Mouse (Mus musculus): Measurements from ENCODE around the gene Rilpl1. TPM values are rescaled to one million over a fixed set of nuclear protein-coding genes. Genes with fewer than 3 reads are reported as not detected.

The Rilpl1 gene
- 2.0 and 4.2 TPM in 2 replicates for polyA plus RNA-seq (2012)

DNA sequence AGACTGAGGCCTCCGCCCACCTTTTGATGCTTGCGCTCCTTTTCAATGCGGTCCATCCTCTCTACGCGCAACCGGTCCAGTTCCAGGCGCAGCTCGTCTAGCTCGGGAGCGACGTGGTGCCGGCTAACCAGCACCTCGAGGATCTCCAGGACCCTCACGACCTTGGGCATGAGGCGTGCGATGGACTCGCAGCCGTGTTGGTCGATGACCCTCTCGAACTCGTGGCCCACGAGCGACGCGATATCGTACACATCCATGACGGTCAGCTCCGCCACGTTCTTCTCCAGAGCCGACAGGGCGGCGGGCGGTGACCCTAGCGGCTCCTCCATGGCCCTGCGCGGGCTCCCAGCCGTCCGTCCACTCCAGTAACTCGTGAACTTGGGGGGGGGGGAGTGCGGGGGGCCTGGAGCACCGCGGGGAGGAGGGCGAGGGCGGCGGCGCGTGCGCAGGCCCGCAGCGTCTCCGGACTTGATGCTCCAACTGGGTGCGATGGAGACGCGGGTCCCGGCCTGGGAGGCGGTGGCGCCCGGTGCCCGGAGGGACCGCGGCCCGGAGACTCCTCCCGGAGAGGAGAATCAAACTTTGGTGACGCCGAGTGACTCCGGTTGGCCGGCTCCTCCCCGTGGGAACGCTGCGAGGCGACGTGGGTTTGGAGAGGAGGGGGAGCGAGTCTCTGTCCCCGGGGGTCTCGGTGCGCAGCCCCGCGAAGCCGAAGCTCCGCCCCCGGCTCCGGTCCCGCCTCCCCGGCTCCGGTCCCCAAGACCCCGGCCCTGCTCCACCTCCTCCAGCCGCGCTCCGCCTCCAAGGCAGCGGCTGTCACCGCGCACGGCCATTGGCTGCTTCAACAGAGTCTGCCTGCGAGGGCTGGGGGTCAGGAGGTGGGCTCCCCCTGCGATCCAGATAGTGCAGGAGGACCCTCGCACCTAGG is at the start of gene Rilpl1:
Gene Rilpl1 (minus strand): TSS at position 737 of the 928 bp plus-strand sequence.
- no peak for TF ChIP-seq GATA1 (IDR thresholded peaks at IDR 0.05; ENCODE audit: low read length)

DNA sequence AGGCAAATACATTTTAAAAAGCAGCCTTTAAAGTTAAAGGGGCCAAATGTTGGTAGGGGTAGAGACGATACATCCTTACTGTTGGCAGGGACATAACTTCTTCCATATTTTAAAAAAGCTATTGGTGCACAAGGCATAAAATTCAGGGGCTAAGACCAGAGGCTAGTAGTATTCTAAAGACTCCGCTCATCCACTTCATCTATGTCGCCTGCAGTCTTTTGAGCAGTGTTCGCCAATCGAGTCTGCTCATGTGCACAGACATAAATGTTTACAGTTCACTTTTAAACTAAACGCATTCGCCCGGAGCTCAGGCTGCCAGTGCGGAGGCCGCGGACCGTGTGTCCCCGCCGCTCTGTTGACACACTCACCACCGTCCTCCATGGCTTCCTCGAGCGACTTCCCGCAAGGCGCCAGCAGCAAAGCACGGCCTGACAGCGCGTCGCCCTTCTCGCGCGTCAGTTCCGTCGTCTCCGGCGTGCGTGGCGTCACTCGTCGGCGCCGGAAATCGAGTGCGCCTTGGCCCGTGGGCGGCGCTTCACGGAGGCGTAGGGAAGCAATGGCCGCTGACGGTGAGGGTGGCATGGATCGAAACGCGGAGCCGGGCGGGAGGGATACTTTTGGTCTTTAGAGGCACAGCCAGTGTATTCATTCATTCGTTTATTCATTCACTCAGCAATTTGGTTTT is 47.6 kb upstream of the Rilpl1 start, which contains the start of the genes Eif2b1 and Gtf2h3:
Gene Eif2b1 (minus strand): TSS at position 499 of the 685 bp plus-strand sequence.
Gene Gtf2h3 (plus strand): TSS at position 508 of the 685 bp plus-strand sequence.
- no peak for TF ChIP-seq GATA1 (IDR thresholded peaks at IDR 0.05; ENCODE audit: low read length)

DNA sequence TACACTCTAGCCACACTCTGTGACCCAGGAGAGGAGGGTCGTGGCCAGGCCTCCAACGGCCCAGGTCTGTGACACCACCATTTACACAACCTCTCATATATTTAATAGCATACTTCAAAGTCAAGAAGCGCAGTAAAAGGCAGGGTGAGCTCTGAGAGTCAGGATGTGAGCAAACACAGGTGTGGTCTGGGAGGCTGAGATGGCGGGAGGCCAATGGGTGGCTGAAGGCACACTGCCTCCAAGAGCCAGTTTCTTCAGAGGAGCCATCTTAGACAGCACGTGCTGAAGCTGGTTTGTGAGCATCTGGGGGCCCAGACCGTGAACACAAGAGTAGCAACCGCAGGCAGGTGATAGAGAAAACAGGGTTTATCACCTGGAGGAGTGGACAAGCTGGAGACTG is 44.3 kb upstream of the Rilpl1 start:
- TF ChIP-seq GATA1 (IDR thresholded peaks at IDR 0.05; ENCODE audit: low read length): no peak

DNA sequence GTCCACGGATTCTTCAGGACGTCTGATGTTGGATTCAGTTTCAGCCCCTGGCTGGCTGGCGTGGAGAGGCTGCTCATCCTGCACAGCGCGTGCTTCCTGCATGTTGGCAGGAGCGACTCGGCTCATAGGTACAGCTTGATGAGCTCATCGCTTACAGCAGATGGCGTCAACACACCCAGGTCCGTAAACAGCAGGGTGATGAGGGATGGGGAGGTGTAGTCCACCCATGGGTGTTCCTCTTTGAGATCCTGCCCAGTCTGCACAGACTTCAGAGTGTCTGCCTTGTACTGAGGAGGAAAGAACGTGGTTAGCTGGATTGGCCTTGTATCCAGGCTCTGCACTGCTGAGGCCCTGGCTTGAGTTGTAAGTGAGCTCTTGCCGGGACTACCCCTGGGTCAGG is 39.9 kb upstream of the Rilpl1 start:
- TF ChIP-seq GATA1 (IDR thresholded peaks at IDR 0.05; ENCODE audit: low read length): no peak

DNA sequence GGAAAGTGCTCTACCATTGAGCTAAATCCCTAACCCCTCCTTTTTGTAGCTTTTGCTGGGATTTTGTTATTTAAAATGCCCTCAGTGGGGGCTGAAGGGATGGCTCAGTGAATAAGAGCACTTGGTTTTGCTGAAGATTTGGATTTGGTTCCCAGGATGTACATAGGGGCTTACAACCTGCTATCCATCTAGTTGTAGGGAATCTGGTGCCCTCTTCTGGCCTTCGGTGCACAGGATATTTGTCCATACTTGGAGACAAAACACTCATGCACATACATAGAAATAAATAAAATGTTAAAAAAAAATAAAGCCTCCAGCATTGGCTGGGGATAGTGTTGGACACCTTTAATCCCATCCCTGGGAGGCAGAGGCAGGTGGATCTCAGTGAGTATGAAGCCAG is 24.0 kb upstream of the Rilpl1 start:
- no peak for TF ChIP-seq GATA1 (IDR thresholded peaks at IDR 0.05; ENCODE audit: low read length)

DNA sequence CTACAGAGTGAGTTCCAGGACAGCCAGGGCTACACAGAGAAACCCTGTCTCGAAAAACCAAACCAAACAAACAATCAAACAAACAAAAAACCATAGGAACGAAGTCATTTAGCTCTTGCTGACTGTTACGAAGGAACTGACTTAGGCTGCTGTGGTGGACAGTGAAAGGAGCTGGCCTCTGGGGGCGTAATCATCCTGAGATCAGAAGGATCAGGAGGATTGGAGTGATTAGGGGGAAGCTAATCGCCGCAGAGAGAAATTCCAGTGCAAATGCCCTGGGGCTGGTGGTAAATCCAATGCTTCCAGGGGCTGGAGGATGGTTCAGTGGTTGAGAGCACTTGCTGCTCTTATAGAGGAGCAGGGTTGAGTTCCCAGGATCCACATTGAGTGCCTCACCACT is 22.4 kb upstream of the Rilpl1 start:
- TF ChIP-seq GATA1 (IDR thresholded peaks at IDR 0.05; ENCODE audit: low read length): no peak

DNA sequence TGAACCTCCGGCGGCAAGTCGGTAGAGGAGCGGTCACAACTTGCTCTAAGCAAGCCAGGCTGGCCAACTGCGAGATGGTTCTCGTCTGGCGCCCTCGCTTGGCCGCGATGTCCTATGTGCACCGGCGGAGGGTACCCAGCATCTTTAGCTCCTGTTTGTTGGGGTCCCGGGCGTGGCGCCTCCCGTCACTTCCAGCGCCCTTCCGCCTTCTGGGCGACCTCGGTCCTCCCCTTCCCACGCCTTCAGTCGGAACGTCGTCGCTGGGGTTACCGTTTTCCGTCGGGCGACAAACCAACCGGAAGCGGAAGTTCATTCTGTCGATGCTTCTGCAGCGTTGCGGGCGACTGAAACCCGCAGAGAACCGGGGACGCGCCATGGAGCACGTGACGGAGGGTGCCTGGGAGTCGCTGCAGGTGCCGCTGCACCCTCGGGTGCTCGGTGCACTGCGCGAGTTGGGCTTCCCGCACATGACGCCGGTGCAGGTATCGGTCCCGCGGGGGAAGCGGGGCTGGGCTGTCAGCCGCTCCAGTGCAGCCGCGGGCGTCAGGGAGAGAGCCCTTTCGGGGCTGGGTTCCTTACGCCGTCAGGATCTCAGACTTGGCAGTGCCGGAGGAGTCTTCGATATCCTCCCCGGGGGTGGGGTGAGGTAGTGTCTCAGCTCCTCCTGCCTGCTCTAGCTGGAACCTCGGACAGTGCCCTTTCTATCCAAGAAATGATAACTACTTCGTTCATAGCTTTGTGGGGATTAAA is 21.5 kb upstream of the Rilpl1 start, which contains the start of gene Ddx55:
Gene Ddx55 (plus strand): TSS at position 307 of the 750 bp plus-strand sequence.
- no peak for TF ChIP-seq GATA1 (IDR thresholded peaks at IDR 0.05; ENCODE audit: low read length)

DNA sequence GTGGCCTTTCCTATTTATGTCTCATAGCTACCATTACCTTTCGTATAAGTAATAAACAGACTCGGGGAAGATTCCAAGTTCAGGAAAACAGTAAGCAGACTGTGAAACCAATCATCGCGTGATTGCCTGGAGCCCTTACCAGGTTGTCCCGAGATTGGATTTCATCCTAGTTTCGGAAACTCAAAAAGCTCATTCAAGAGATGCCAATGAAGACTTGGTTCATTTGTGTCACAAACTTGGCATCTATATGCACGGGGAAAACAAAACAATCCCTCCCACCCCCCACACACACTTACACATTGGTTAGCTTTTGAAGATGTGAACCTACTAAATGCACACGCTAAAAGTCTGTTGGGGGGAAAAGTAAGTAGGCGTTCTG is 20.9 kb upstream of the Rilpl1 start:
- TF ChIP-seq GATA1 (IDR thresholded peaks at IDR 0.05; ENCODE audit: low read length): no peak

DNA sequence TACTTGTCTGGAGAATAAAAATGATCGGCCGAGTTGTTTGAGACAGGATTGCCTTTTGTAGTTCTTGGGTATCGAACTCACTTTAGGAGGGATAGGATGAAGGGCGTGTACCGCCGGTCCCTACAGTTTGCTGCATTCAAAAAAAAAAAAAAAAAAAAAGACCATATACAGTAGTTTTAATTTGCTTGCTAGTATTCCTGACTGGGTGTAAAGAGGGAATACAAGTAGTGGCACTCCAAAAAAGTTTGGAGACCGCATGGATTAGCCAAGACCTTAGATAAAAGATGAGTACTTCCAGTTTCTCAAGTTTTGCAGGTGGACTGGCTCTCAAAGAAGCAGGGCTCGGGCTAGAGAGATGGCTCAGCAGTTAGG is 10.4 kb upstream of the Rilpl1 start:
- no peak for TF ChIP-seq GATA1 (IDR thresholded peaks at IDR 0.05; ENCODE audit: low read length)

DNA sequence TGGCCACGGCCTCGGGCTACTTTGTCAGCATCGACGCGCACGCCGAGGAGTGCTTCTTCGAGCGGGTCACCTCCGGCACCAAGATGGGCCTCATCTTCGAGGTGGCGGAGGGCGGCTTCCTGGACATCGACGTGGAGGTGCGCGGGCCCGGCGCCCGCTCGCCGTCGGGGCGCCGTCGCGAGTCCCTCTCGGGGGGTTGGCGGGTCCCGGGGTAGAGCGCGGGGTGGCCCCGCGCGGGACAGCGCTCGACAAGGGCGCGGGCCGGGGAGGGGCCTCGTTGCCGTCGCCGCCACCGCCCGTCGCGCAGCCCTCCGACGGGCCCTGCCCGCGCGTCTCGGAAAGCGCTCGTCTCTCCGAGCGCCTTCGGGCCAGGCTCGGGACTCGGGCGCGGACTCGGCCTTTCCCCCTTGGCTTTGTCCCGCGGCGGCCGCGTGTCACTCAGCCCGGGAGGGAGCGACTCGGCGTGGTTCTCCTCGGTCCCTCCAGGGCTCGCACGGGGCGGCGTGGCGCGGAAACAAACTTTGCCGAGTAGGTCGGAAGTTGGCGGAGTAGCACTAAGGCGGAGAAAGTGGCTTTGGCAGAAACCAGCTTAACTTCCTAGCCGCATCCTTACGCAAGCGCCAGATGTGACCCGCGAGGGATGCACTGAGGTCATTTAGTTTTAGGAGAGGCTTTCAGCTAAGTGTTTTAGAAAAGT is 9.9 kb upstream of the Rilpl1 start:
- TF ChIP-seq GATA1 (IDR thresholded peaks at IDR 0.05; ENCODE audit: low read length): no peak

DNA sequence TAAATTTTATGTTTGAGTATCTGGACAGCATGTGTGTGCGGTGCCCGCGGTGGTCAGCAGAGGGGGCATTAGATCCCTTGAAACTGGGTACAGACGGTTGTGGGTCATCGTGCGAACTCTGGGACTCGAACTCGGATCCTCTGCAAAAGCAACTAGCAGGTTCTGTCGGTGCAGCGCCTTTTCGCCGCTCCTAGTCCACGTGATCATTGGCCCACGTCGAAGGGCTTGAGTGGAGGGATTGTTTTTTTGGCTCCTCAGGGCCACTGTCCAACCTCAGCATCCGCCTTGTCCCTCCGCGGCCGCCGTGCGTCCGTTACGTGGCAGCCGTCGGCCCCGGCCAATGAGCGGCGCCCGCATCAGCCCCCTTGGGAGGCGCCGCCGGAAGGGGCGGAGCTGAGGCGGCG is 9.2 kb upstream of the Rilpl1 start, which contains the start of gene Tmed2:
Gene Tmed2 (plus strand): TSS at position 313 of the 404 bp plus-strand sequence.
- no peak for TF ChIP-seq GATA1 (IDR thresholded peaks at IDR 0.05; ENCODE audit: low read length)

DNA sequence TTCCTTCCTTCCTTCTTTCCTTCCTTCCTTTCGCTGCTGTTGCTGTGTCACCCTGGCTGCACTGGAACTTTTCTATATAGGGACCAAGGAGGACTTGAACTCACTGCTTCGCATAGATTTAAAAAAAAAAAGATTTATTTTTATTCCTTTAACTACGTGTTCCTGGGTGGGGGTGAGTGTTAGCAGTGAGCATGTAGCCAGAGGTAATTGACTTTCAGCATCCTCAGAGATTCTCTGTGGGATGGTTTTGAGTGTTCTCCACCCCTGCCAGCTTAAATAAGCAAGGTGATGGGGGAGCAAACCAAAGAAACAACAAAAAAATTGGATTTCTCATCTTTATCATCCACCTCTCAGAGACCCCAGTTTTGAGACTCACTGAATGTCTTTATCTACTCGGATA is 8.7 kb upstream of the Rilpl1 start:
- no peak for TF ChIP-seq GATA1 (IDR thresholded peaks at IDR 0.05; ENCODE audit: low read length)

DNA sequence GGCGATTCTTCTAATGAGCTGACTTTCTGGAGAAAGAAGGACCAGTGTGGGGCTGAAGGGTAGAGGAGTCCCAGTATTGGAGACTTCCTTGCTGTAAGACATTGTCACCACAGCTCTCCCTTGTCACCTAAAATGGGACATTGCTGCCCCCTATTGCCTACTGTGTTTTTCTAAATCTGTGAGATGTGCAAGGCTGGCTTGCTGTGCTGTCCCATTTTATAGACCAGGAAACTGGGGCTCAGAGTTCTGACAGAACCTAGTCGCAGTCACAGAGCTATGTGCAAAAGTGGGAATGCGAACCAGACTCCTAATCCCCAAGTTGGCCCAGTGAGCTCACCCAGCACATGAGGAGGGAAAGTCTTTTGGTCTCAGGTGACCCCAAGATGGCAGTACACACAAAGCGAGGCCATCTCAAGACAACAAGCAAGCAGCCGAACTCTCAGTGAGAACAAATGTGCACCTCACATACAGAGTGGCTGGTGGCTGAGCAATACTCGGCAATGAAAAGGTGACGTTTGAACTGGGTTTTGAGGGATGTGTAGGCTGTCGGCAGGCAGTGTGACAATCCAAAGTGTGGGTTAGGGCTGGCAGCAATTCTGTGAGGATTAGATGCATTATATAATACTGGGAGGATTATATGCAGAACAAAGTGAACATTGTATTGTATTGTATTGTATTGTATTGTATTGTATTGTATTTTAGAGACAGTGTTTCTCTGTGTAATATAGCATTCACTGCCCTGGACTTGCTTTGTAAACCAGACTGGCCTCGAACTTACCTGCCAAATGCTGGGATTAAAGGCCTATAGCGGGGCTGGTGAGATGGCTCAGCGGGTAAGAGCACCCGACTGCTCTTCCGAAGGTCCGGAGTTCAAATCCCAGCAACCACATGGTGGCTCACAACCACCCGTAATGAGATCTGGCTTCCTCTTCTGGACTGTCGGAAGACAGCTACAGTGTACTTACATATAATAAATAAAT is 7.9 kb upstream of the Rilpl1 start:
- no peak for TF ChIP-seq GATA1 (IDR thresholded peaks at IDR 0.05; ENCODE audit: low read length)

DNA sequence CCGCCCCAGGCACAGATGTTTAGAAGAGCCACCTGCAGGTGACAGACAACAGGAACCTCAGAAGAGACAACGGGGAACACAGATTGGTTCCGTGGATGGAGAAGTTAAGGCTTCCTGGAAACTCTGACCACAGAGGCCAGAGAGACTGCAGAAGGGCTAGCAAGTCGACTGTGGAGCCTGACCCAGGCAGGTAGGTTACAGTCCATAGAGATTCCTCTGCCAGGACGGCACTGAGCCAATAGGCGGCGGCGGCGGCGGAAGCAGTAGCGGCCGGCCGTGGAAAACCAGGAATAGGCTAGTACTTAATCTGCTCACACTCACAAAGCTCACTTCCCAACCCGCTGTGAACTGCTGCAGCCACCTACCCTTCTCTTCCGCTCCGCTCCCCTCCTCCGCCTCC is 5.6 kb upstream of the Rilpl1 start:
- TF ChIP-seq GATA1 (IDR thresholded peaks at IDR 0.05; ENCODE audit: low read length): no peak

Data from G1E-ER4 (cell line).